Mouse (Mus musculus): ENCODE data around the gene Lpcat2.

DNA sequence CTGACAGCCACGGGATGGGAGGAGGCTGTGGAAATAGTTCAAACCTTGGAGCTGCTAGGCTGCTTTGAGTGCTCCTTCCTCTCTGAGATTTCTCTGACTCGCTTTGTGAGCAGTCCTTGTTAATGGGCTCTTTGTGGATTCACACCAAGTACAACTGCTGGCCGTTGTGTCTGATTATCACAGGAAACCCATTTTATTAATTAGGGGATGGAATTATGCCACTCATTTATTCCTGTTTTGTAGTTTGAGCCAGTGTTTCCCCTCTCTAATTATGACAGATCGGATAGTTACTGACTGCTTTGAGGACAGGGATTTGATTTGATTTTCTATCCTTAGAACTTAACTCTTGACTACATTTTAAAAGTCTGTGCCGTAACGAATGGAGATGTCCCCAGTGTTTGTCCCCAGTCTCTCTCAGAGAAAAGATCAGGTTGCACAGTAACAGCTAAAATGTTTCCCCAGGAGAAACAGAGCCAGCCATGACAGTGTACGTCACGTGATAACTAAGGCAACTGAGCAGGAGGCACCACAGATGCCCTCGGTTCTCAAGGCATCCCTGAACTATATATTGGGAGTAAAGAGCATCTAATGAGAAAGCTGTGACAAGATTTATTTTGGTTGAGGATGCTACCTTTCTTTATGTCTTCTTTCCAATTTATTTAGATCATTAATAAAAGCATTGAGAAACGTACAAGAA is 17.1 kb downstream of the Lpcat2 start:
- no peak for TF ChIP-seq CTCF (IDR thresholded peaks at IDR 0.05; ENCODE audit: borderline replicate concordance, control insufficient read depth, extremely low read depth, insufficient read depth, low read length, poor library complexity)
- no peak for TF ChIP-seq POLR2A (IDR thresholded peaks at IDR 0.05; ENCODE audit: control insufficient read depth, extremely low read depth, insufficient read depth, low read length, poor library complexity)

Measured in thymus, adult 2 months (tissue).